24 mouse cellular contexts compared by ENCODE assay signal in the genomic region with DNA sequence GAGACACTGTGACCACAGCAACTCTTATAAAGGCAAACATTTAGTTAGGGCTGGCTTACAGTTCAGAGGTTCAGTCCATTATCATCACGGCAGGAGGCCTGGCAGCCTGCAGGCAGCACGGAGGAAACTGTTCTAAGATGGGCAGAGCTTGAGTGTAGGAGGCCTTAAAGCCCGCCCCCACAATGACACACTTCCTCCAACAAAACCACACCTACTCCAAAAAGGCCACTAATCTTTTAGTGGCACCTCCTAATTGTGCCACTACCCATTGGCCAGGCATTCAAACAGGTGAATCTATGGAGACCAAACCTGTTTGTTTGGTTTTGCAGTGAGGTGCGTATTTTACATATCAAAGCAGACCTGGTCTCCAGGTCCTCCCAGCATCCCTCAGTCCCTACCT. TPM values are rescaled to one million over a fixed set of nuclear protein-coding genes. Genes with fewer than 3 reads are reported as not detected.
A peak's percentile ranks its signal among the peaks of the same experiment; 100 is the strongest.
DNase-seq lines count a peak whose midpoint lies in the region; ATAC-seq and TF ChIP-seq lines count a peak whose summit lies in the region.
"Had no signal": no experiment of that assay in that cellular context is flagged by ENCODE, and none has a peak within 500 bp of the region (broad histone marks: within the 10 kb centered on the region; RNA-seq: fewer than 3 reads in every experiment).

No protein-coding gene starts in this region.

- peak; percentile 36; the same call in 1 of the 2 replicates for ATAC-seq in stomach, postnatal 0 days (ENCODE audit: low FRiP score, low TSS enrichment)
- ATAC-seq: intestine, embryonic 15.5 days had no signal

- TF ChIP-seq RAD21 in MEL (IDR thresholded peaks at IDR 0.05; ENCODE audit: low read depth, low read length) = no peak

- H3K4me1 ChIP-seq in E14TG2a.4 (replicated peaks; ENCODE audit: low read depth, low read length) = peaks cover 49% of the 10 kb centered on the region
- no peaks in the 10 kb centered on the region for H3K4me1 ChIP-seq in MEL (ENCODE audit: control insufficient read depth in 1 of 2, insufficient read depth in 2 of 2, low read length in 2 of 2)
- no peaks in the 10 kb centered on the region for H3K4me1 ChIP-seq in stomach, postnatal 0 days (replicated peaks; ENCODE audit: control insufficient read depth, insufficient read depth)
- H3K4me1 ChIP-seq: embryonic facial prominence, embryonic 12.5 days; forebrain, embryonic 12.5 days; heart, embryonic 15.5 days; hindbrain, embryonic 10.5 days; intestine, embryonic 15.5 days had no signal

- no peaks in the 10 kb centered on the region for H3K79me2 ChIP-seq in MEL (ENCODE audit: control insufficient read depth, insufficient read depth, low read length, poor library complexity)

- peak; percentile 19 for DNase-seq in A20 (ENCODE audit: low read depth, low spot score)
- peak; percentile 25 for DNase-seq in MEL (ENCODE audit: low read depth, low spot score)
- no peak for DNase-seq in stomach, postnatal 0 days (ENCODE audit: low spot score)
- no peak for DNase-seq in kidney, adult 18-20 months
- DNase-seq in left cerebral cortex, postnatal 4 days = no peak
- DNase-seq: adrenal gland, adult 8-10 months; adrenal gland, postnatal 36 days; cerebellum, adult 2 months; cerebellum, postnatal 10 days; embryo, embryonic 11 days; gastrocnemius, postnatal 10 days; heart, adult 2 months had no signal

- H3K9ac ChIP-seq in MEL (ENCODE audit: control insufficient read depth, low read depth, low read length, poor library complexity, severe bottlenecking) = no peak overlapping the region
- H3K9ac ChIP-seq in stomach, postnatal 0 days (ENCODE audit: low read length) = no peak overlapping the region
- H3K9ac ChIP-seq: embryonic facial prominence, embryonic 12.5 days; forebrain, embryonic 12.5 days; heart, embryonic 15.5 days; hindbrain, embryonic 14.5 days; intestine, embryonic 15.5 days had no signal

- H3K36me3 ChIP-seq in E14TG2a.4 (ENCODE audit: insufficient read depth, low read length) (no peaks in the 10 kb centered on the region), MEL (ENCODE audit: control insufficient read depth in 1 of 2, insufficient read depth in 2 of 2, low read length in 2 of 2) (no peaks in the 10 kb centered on the region)
- no peaks in the 10 kb centered on the region for H3K36me3 ChIP-seq in stomach, postnatal 0 days (ENCODE audit: control insufficient read depth, insufficient read depth, low read length)
- H3K36me3 ChIP-seq: embryonic facial prominence, embryonic 12.5 days; forebrain, embryonic 12.5 days; G1E; heart, embryonic 15.5 days; hindbrain, embryonic 10.5 days; intestine, embryonic 15.5 days had no signal

- no peak for TF ChIP-seq POLR2A in MEL (IDR thresholded peaks at IDR 0.05; ENCODE audit: control insufficient read depth in 1 of 2, insufficient read depth in 1 of 2, low read depth in 1 of 2, low read length in 2 of 2, poor library complexity in 1 of 2)

- WGBS in stomach, postnatal 0 days = 55% methylated on average over 4 of the region's 4 CpGs

- intact Hi-C loops in left cerebral cortex, postnatal 4 days (cut with DNase I) = no loop called here

- H3K4me3 ChIP-seq in E14TG2a.4 (replicated peaks; ENCODE audit: low read length) = peak overlapping the region; percentile 27; the same call in 1 of the 2 replicates
- H3K4me3 ChIP-seq in MEL (ENCODE audit: control insufficient read depth in 1 of 2, insufficient read depth in 1 of 2, low read depth in 2 of 2, low read length in 2 of 2) = no peak overlapping the region
- no peak overlapping the region for H3K4me3 ChIP-seq in stomach, postnatal 0 days (ENCODE audit: low read depth, low read length)
- H3K4me3 ChIP-seq: embryonic facial prominence, embryonic 12.5 days; forebrain, embryonic 12.5 days; heart, adult 2 months; heart, embryonic 15.5 days; hindbrain, embryonic 10.5 days; intestine, embryonic 15.5 days had no signal

- H3K27ac ChIP-seq in MEL (ENCODE audit: control insufficient read depth, low read depth, low read length) = no peak overlapping the region
- H3K27ac ChIP-seq in stomach, postnatal 0 days (replicated peaks) = no peak overlapping the region
- H3K27ac ChIP-seq: embryonic facial prominence, embryonic 12.5 days; forebrain, embryonic 12.5 days; heart, adult 2 months; heart, embryonic 15.5 days; hindbrain, embryonic 10.5 days; hindbrain, embryonic 14.5 days; intestine, embryonic 15.5 days had no signal

- no peak overlapping the region for H3K4me2 ChIP-seq in stomach, postnatal 0 days (replicated peaks; ENCODE audit: low read depth)
- H3K4me2 ChIP-seq: embryonic facial prominence, embryonic 12.5 days; forebrain, embryonic 12.5 days; heart, embryonic 11.5 days; heart, embryonic 15.5 days; hindbrain, embryonic 14.5 days; intestine, embryonic 15.5 days had no signal

- H3K27me3 ChIP-seq in E14TG2a.4 (ENCODE audit: insufficient read depth, low read length) (no peaks in the 10 kb centered on the region), MEL (ENCODE audit: control insufficient read depth in 1 of 2, insufficient read depth in 2 of 2, low read length in 2 of 2) (peaks cover 0 to 4% of the 10 kb centered on the region in 2 experiments; a peak in 2 of 4 replicates)
- H3K27me3 ChIP-seq in stomach, postnatal 0 days (ENCODE audit: control insufficient read depth, insufficient read depth, low read length) = no peaks in the 10 kb centered on the region
- H3K27me3 ChIP-seq: embryonic facial prominence, embryonic 12.5 days; forebrain, embryonic 12.5 days; heart, embryonic 15.5 days; intestine, embryonic 15.5 days had no signal

- H3K9me3 ChIP-seq in E14TG2a.4 (ENCODE audit: low read length) (no peaks in the 10 kb centered on the region), MEL (replicated peaks; ENCODE audit: insufficient read depth, low read length) (no peaks in the 10 kb centered on the region)
- H3K9me3 ChIP-seq in stomach, postnatal 0 days (ENCODE audit: control insufficient read depth, low read length) = no peaks in the 10 kb centered on the region
- H3K9me3 ChIP-seq: embryonic facial prominence, embryonic 12.5 days; G1E; heart, embryonic 15.5 days; hindbrain, embryonic 10.5 days; intestine, embryonic 15.5 days had no signal

- TF ChIP-seq CTCF in E14TG2a.4 (conservative IDR thresholded peaks at IDR 0.05; ENCODE audit: low read length) (no peak), MEL (IDR thresholded peaks at IDR 0.05 in 2 of 3, conservative IDR thresholded peaks at IDR 0.05 in 1 of 3; ENCODE audit: control insufficient read depth in 1 of 3, insufficient read depth in 1 of 3, low read depth in 2 of 3, low read length in 3 of 3, poor library complexity in 1 of 3, severe bottlenecking in 1 of 3) (no peak)
- TF ChIP-seq CTCF in stomach, postnatal 0 days (IDR thresholded peaks at IDR 0.05; ENCODE audit: low read depth) = no peak

- TF ChIP-seq EP300 in MEL (IDR thresholded peaks at IDR 0.05; ENCODE audit: low read depth in 1 of 2, low read length in 2 of 2) = no peak
- no peak for TF ChIP-seq EP300 in stomach, postnatal 0 days (optimal IDR thresholded peaks at IDR 0.05)

TF ChIP-seq in MEL, 35 proteins besides CTCF, POLR2A, EP300 and RAD21:
- TF ChIP-seq MYC (IDR thresholded peaks at IDR 0.05; ENCODE audit: low read depth, low read length) = no peak

RNA-seq across cellular contexts. Expression of a gene that starts 16.0 kb away (rescaled TPM):
- 14.2 and 14.8 TPM in 2 replicates for total RNA-seq in MEL (2012; rRNA removed)
- polyA plus RNA-seq in MEL (2012; ENCODE audit: insufficient read depth in 1 of 2, insufficient read length in 2 of 2, low read depth in 1 of 2, low replicate concordance in 2 of 2, missing spikeins in 1 of 2) = 10 to 100 TPM in 1 of 2 experiments, not detected in 1; 12.6 TPM
- 3.8 and 4.1 TPM in 2 replicates for polyA plus RNA-seq in stomach, postnatal 0 days (2015; fragmentation: Nextera tagmentation; extraction: Ambion mirVana)
- 10 to 100 TPM; 87.1 to 89.8 TPM for total RNA-seq in left cerebral cortex, postnatal 4 days (2021)

RNA-seq across cellular contexts. Expression of a gene that starts 57.8 kb away (rescaled TPM):
- not detected in 2 replicates for total RNA-seq in MEL (2012; rRNA removed)
- polyA plus RNA-seq in MEL (2012; ENCODE audit: insufficient read depth in 1 of 2, insufficient read length in 2 of 2, low read depth in 1 of 2, low replicate concordance in 2 of 2, missing spikeins in 1 of 2) = not detected
- 0.16 and 0.23 TPM in 2 replicates for polyA plus RNA-seq in stomach, postnatal 0 days (2015; fragmentation: Nextera tagmentation; extraction: Ambion mirVana)
- total RNA-seq in left cerebral cortex, postnatal 4 days (2021) = under 1 TPM in 1 of 2 experiments, not detected in 1; 0.93 TPM
- total RNA-seq: adrenal gland, adult 8-10 months; adrenal gland, postnatal 36 days; G1E; gastrocnemius, postnatal 10 days; gastrocnemius, postnatal 4 days; heart, adult 2 months; heart, postnatal 25 days had no signal
- polyA plus RNA-seq: cerebellum, adult 2 months; embryonic facial prominence, embryonic 12.5 days; forebrain, embryonic 12.5 days; forebrain, embryonic 16.5 days; G1E; heart, adult 2 months; heart, embryonic 11.5 days; heart, embryonic 15.5 days; hindbrain, embryonic 10.5 days; hindbrain, embryonic 14.5 days; intestine, embryonic 15.5 days had no signal

Comparison
In these comparisons a context has a peak if more than half of its experiments do, and no peak if none do; other contexts are left out.
1. DNase-seq: peak in A20 (single experiment) and MEL (single experiment); none in stomach, postnatal 0 days (single experiment), kidney, adult 18-20 months (single experiment) and left cerebral cortex, postnatal 4 days (single experiment).